Mouse (Mus musculus) C3H10T1/2 (cell line): Measurements from ENCODE around the gene Olfr282. TPM values are rescaled to one million over a fixed set of nuclear protein-coding genes. Genes with fewer than 3 reads are reported as not detected.

Experiments
- polyA plus RNA-seq, 2 experiments: library from polyadenylated mRNA; unstranded; fragments of >200 nt; fragmentation: generic; extraction: Trizol; gene quantifications; one replicate each; pipeline ENCODE4 v1.2.1; 2012; ENCODE audit warnings: missing spikeins in 2 of 2

Olfr282 gene
- polyA plus RNA-seq = not detected

GRCm38 (mm10) chr15:98430925-98431324, at the start of gene Olfr282:
Gene Olfr282, plus strand, starts transcription at chr15:98431225.

GRCm38 (mm10) chr15:98452288-98452687, 21.3 kb downstream of the Olfr282 start, which contains the start of gene Olfr281:
Gene Olfr281, plus strand, starts transcription at chr15:98452588.

GRCm38 (mm10) chr15:98469596-98469995, 38.6 kb downstream of the Olfr282 start, which contains the start of gene OR5BS1P:
Gene OR5BS1P, plus strand, starts transcription at chr15:98469896.

GRCm38 (mm10) chr15:98482701-98483100, 51.7 kb downstream of the Olfr282 start, which contains the start of gene Lalba:
Gene Lalba, minus strand, starts transcription at chr15:98482721.

Other genes with a start within 250 kb of the Olfr282 start
- gene Olfr288, start 235.7 kb upstream of the Olfr282 start, polyA plus RNA-seq = not detected
- gene Gm44579, start 210.2 kb upstream of the Olfr282 start, polyA plus RNA-seq = not detected
- under 1 TPM in 1 of 2 experiments, not detected in 1; 0.70 TPM for gene Olfr287, start 210.2 kb upstream of the Olfr282 start, polyA plus RNA-seq
- not detected for gene Olfr286, start 196.8 kb upstream of the Olfr282 start, polyA plus RNA-seq
- not detected for gene H1fnt, start 173.9 kb upstream of the Olfr282 start, polyA plus RNA-seq
- gene Zfp641, start 135.1 kb upstream of the Olfr282 start, polyA plus RNA-seq = under 1 TPM in 1 of 2 experiments, not detected in 1; 0.02 TPM
- gene Olfr285, start 113.9 kb upstream of the Olfr282 start, polyA plus RNA-seq = not detected
- not detected for gene Olfr284, start 90.2 kb upstream of the Olfr282 start, polyA plus RNA-seq
- not detected for gene Olfr283, start 50.3 kb upstream of the Olfr282 start, polyA plus RNA-seq
- not detected for gene Olfr281, start 21.4 kb downstream of the Olfr282 start, polyA plus RNA-seq
- not detected for gene OR5BS1P, start 38.7 kb downstream of the Olfr282 start, polyA plus RNA-seq
- gene Lalba, start 51.5 kb downstream of the Olfr282 start, polyA plus RNA-seq = not detected
- not detected for gene Olfr279, start 61.2 kb downstream of the Olfr282 start, polyA plus RNA-seq
- gene Kansl2, start 103.0 kb downstream of the Olfr282 start, polyA plus RNA-seq = 10 to 100 TPM; 32.2 to 58.9 TPM
- gene Ccnt1, start 139.7 kb downstream of the Olfr282 start, polyA plus RNA-seq = 10 to 100 TPM in 1 of 2 experiments, 1 to 10 TPM in 1; 2.5 to 12.9 TPM
- gene 4930415O20Rik, start 139.8 kb downstream of the Olfr282 start, polyA plus RNA-seq = under 1 TPM in 1 of 2 experiments, not detected in 1; 0.20 TPM
- 10 to 100 TPM in 1 of 2 experiments, 1 to 10 TPM in 1; 7.2 to 50.2 TPM for gene Adcy6, start 178.9 kb downstream of the Olfr282 start, polyA plus RNA-seq
- gene Cacnb3, start 199.6 kb downstream of the Olfr282 start, polyA plus RNA-seq = 100 to 1,000 TPM in 1 of 2 experiments, 10 to 100 TPM in 1; 85.9 to 108 TPM
- 10 to 100 TPM; 22.9 to 83.0 TPM for gene Ddx23, start 231.7 kb downstream of the Olfr282 start, polyA plus RNA-seq
- 10 to 100 TPM in 1 of 2 experiments, 1 to 10 TPM in 1; 9.0 to 10.5 TPM for gene Rnd1, start 246.2 kb downstream of the Olfr282 start, polyA plus RNA-seq